Mouse (Mus musculus): ENCODE measurements around the gene Ccin. TPM values are rescaled to one million over a fixed set of nuclear protein-coding genes. Genes with fewer than 3 reads are reported as not detected.

The Ccin gene
- polyA plus RNA-seq, 1 experiment from 2014 or later: not detected

GRCm38 (mm10) chr4:44016791-44017190 is 33.5 kb downstream of the Ccin start:
- Histone ChIP-seq H3K9ac (ENCODE audit: low read depth, low read length) (no peak overlapping the region), H3K36me3 (ENCODE audit: control insufficient read depth, insufficient read depth, low read length) (peaks cover 19% of the 10 kb centered on the region), H3K4me1 (replicated peaks; ENCODE audit: control insufficient read depth, insufficient read depth, low read length) (peaks cover 14% of the 10 kb centered on the region), H3K27me3 (replicated peaks; ENCODE audit: control insufficient read depth, insufficient read depth, low read length) (no peaks in the 10 kb centered on the region), H3K9me3 (ENCODE audit: control insufficient read depth, low read length) (no peaks in the 10 kb centered on the region), H3K27ac (ENCODE audit: low read depth, low read length) (no peak overlapping the region), H3K4me3 (ENCODE audit: low read depth, low read length) (no peak overlapping the region), H3K4me2 (no peak overlapping the region)
- no peak for ATAC-seq (replicated peaks; ENCODE audit: low FRiP score)
- 89% methylated on average over 12 of the region's 12 CpGs for WGBS
- DNase-seq (ENCODE audit: low spot score): no peak

- WGBS: 78% methylated on average over 4 of the region's 4 CpGs
- DNase-seq (ENCODE audit: low spot score): no peak
- peaks cover 63% of the 10 kb centered on the region for H3K36me3 ChIP-seq (ENCODE audit: control insufficient read depth, insufficient read depth, low read length)
- H3K4me3 ChIP-seq (ENCODE audit: low read depth, low read length): no peak overlapping the region
- no peak overlapping the region for H3K27ac ChIP-seq (ENCODE audit: low read depth, low read length)
- ATAC-seq (replicated peaks; ENCODE audit: low FRiP score): no peak
- no peaks in the 10 kb centered on the region for H3K9me3 ChIP-seq (ENCODE audit: control insufficient read depth, low read length)
- H3K9ac ChIP-seq (ENCODE audit: low read depth, low read length): no peak overlapping the region
- H3K27me3 ChIP-seq (replicated peaks; ENCODE audit: control insufficient read depth, insufficient read depth, low read length): no peaks in the 10 kb centered on the region
- no peak overlapping the region for H3K4me2 ChIP-seq
- no peaks in the 10 kb centered on the region for H3K4me1 ChIP-seq (replicated peaks; ENCODE audit: control insufficient read depth, insufficient read depth, low read length)
Observed at GRCm38 (mm10) chr4:44022323-44022722, 39.0 kb downstream of the Ccin start.

- H3K4me2 ChIP-seq: no peak overlapping the region
- H3K9me3 ChIP-seq (ENCODE audit: control insufficient read depth, low read length): no peaks in the 10 kb centered on the region
- H3K4me1 ChIP-seq (replicated peaks; ENCODE audit: control insufficient read depth, insufficient read depth, low read length): no peaks in the 10 kb centered on the region
- H3K27me3 ChIP-seq (replicated peaks; ENCODE audit: control insufficient read depth, insufficient read depth, low read length): no peaks in the 10 kb centered on the region
- peaks cover 67% of the 10 kb centered on the region for H3K36me3 ChIP-seq (ENCODE audit: control insufficient read depth, insufficient read depth, low read length)
- no peak overlapping the region for H3K27ac ChIP-seq (ENCODE audit: low read depth, low read length)
- DNase-seq (ENCODE audit: low spot score) (no peak), ATAC-seq (replicated peaks; ENCODE audit: low FRiP score) (no peak)
- no peak overlapping the region for H3K4me3 ChIP-seq (ENCODE audit: low read depth, low read length)
- WGBS: 91% methylated on average over 11 of the region's 11 CpGs
- no peak overlapping the region for H3K9ac ChIP-seq (ENCODE audit: low read depth, low read length)
Observed at GRCm38 (mm10) chr4:44022766-44023165, 39.5 kb downstream of the Ccin start.

GRCm38 (mm10) chr4:44023681-44024080 is 40.4 kb downstream of the Ccin start:
- 0 out of 2 replicates have a peak, but pooled peaks cover 4% of the 10 kb centered on the region for H3K4me1 ChIP-seq (replicated peaks; ENCODE audit: control insufficient read depth, insufficient read depth, low read length)
- H3K27ac ChIP-seq (ENCODE audit: low read depth, low read length): no peak overlapping the region
- no peak overlapping the region for H3K4me2 ChIP-seq
- H3K4me3 ChIP-seq (ENCODE audit: low read depth, low read length): no peak overlapping the region
- no peak overlapping the region for H3K9ac ChIP-seq (ENCODE audit: low read depth, low read length)
- DNase-seq (ENCODE audit: low spot score) (no peak), ATAC-seq (replicated peaks; ENCODE audit: low FRiP score) (no peak)
- 95% methylated on average over 9 of the region's 9 CpGs for WGBS
- peaks cover 72% of the 10 kb centered on the region for H3K36me3 ChIP-seq (ENCODE audit: control insufficient read depth, insufficient read depth, low read length)
- H3K27me3 ChIP-seq (replicated peaks; ENCODE audit: control insufficient read depth, insufficient read depth, low read length): no peaks in the 10 kb centered on the region
- H3K9me3 ChIP-seq (ENCODE audit: control insufficient read depth, low read length): no peaks in the 10 kb centered on the region

GRCm38 (mm10) chr4:44024241-44024640 is 41.0 kb downstream of the Ccin start:
- DNase-seq (ENCODE audit: low spot score): no peak
- Histone ChIP-seq H3K4me2 (no peak overlapping the region), H3K4me1 (replicated peaks; ENCODE audit: control insufficient read depth, insufficient read depth, low read length) (0 out of 2 replicates have a peak, but pooled peaks cover 4% of the 10 kb centered on the region), H3K36me3 (ENCODE audit: control insufficient read depth, insufficient read depth, low read length) (peaks cover 74% of the 10 kb centered on the region), H3K9ac (ENCODE audit: low read depth, low read length) (no peak overlapping the region), H3K9me3 (ENCODE audit: control insufficient read depth, low read length) (no peaks in the 10 kb centered on the region), H3K4me3 (ENCODE audit: low read depth, low read length) (no peak overlapping the region), H3K27ac (ENCODE audit: low read depth, low read length) (no peak overlapping the region), H3K27me3 (replicated peaks; ENCODE audit: control insufficient read depth, insufficient read depth, low read length) (no peaks in the 10 kb centered on the region)
- WGBS: 94% methylated on average over 6 of the region's 6 CpGs
- no peak for ATAC-seq (replicated peaks; ENCODE audit: low FRiP score)

- no peak overlapping the region for H3K4me2 ChIP-seq
- 89% methylated on average over 6 of the region's 6 CpGs for WGBS
- H3K4me1 ChIP-seq (replicated peaks; ENCODE audit: control insufficient read depth, insufficient read depth, low read length): 0 out of 2 replicates have a peak, but pooled peaks cover 12% of the 10 kb centered on the region
- H3K36me3 ChIP-seq (ENCODE audit: control insufficient read depth, insufficient read depth, low read length): peaks cover 76% of the 10 kb centered on the region
- no peaks in the 10 kb centered on the region for H3K27me3 ChIP-seq (replicated peaks; ENCODE audit: control insufficient read depth, insufficient read depth, low read length)
- no peaks in the 10 kb centered on the region for H3K9me3 ChIP-seq (ENCODE audit: control insufficient read depth, low read length)
- no peak overlapping the region for H3K27ac ChIP-seq (ENCODE audit: low read depth, low read length)
- ATAC-seq (replicated peaks; ENCODE audit: low FRiP score): no peak
- no peak overlapping the region for H3K4me3 ChIP-seq (ENCODE audit: low read depth, low read length)
- no peak overlapping the region for H3K9ac ChIP-seq (ENCODE audit: low read depth, low read length)
- no peak for DNase-seq (ENCODE audit: low spot score)
Observed at GRCm38 (mm10) chr4:44025570-44025969, 42.3 kb downstream of the Ccin start.

GRCm38 (mm10) chr4:44028303-44029135 is 45.2 kb downstream of the Ccin start:
- H3K36me3 ChIP-seq (ENCODE audit: control insufficient read depth, insufficient read depth, low read length): peaks cover 68% of the 10 kb centered on the region
- no peak overlapping the region for H3K4me2 ChIP-seq
- DNase-seq (ENCODE audit: low spot score) (no peak), ATAC-seq (replicated peaks; ENCODE audit: low FRiP score) (no peak)
- no peak overlapping the region for H3K4me3 ChIP-seq (ENCODE audit: low read depth, low read length)
- no peaks in the 10 kb centered on the region for H3K27me3 ChIP-seq (replicated peaks; ENCODE audit: control insufficient read depth, insufficient read depth, low read length)
- no peak overlapping the region for H3K9ac ChIP-seq (ENCODE audit: low read depth, low read length)
- peak overlapping the region; percentile 11; the same call in 1 of the 2 replicates for H3K27ac ChIP-seq (ENCODE audit: low read depth, low read length)
- 0 out of 2 replicates have a peak, but pooled peaks cover 12% of the 10 kb centered on the region for H3K4me1 ChIP-seq (replicated peaks; ENCODE audit: control insufficient read depth, insufficient read depth, low read length)
- 73% methylated on average over 16 of the region's 16 CpGs for WGBS
- no peaks in the 10 kb centered on the region for H3K9me3 ChIP-seq (ENCODE audit: control insufficient read depth, low read length)

- no peak overlapping the region for H3K4me2 ChIP-seq
- H3K4me3 ChIP-seq (ENCODE audit: low read depth, low read length): no peak overlapping the region
- 0 out of 2 replicates have a peak, but pooled peaks cover 12% of the 10 kb centered on the region for H3K4me1 ChIP-seq (replicated peaks; ENCODE audit: control insufficient read depth, insufficient read depth, low read length)
- H3K36me3 ChIP-seq (ENCODE audit: control insufficient read depth, insufficient read depth, low read length): peaks cover 56% of the 10 kb centered on the region
- ATAC-seq (replicated peaks; ENCODE audit: low FRiP score) (no peak), DNase-seq (ENCODE audit: low spot score) (no peak)
- H3K27me3 ChIP-seq (replicated peaks; ENCODE audit: control insufficient read depth, insufficient read depth, low read length): no peaks in the 10 kb centered on the region
- no peak overlapping the region for H3K27ac ChIP-seq (ENCODE audit: low read depth, low read length)
- H3K9ac ChIP-seq (ENCODE audit: low read depth, low read length): no peak overlapping the region
- WGBS: 91% methylated on average over 15 of the region's 15 CpGs
- no peaks in the 10 kb centered on the region for H3K9me3 ChIP-seq (ENCODE audit: control insufficient read depth, low read length)
Observed at GRCm38 (mm10) chr4:44029661-44030066, 46.4 kb downstream of the Ccin start.

GRCm38 (mm10) chr4:44031521-44031920 is 48.2 kb downstream of the Ccin start:
- DNase-seq (ENCODE audit: low spot score) (no peak), ATAC-seq (replicated peaks; ENCODE audit: low FRiP score) (no peak)
- 0 out of 2 replicates have a peak, but pooled peaks cover 12% of the 10 kb centered on the region for H3K4me1 ChIP-seq (replicated peaks; ENCODE audit: control insufficient read depth, insufficient read depth, low read length)
- H3K27ac ChIP-seq (ENCODE audit: low read depth, low read length): no peak overlapping the region
- H3K36me3 ChIP-seq (ENCODE audit: control insufficient read depth, insufficient read depth, low read length): peaks cover 41% of the 10 kb centered on the region
- H3K9me3 ChIP-seq (ENCODE audit: control insufficient read depth, low read length): no peaks in the 10 kb centered on the region
- no peaks in the 10 kb centered on the region for H3K27me3 ChIP-seq (replicated peaks; ENCODE audit: control insufficient read depth, insufficient read depth, low read length)
- H3K4me3 ChIP-seq (ENCODE audit: low read depth, low read length): no peak overlapping the region
- 94% methylated on average over 5 of the region's 5 CpGs for WGBS
- no peak overlapping the region for H3K4me2 ChIP-seq
- no peak overlapping the region for H3K9ac ChIP-seq (ENCODE audit: low read depth, low read length)

All from liver, embryonic 11.5 days (tissue).